Mouse (Mus musculus) heart, adult 9 months (tissue): ENCODE data around the gene Tex37.

Experiments
- DNase-seq, 2 experiments: peaks; one replicate each; pipeline ENCODE4 v3.0.0; 2022; ENCODE audit warnings: low spot score in 2 of 2

Gene Tex37

GRCm38 (mm10) chr6:70887993-70888392, 30.7 kb downstream of the Tex37 start:
- no peak for DNase-seq

GRCm38 (mm10) chr6:70880714-70881304, 37.9 kb downstream of the Tex37 start:
- DNase-seq: peak; percentile 47 to 81

DNA sequence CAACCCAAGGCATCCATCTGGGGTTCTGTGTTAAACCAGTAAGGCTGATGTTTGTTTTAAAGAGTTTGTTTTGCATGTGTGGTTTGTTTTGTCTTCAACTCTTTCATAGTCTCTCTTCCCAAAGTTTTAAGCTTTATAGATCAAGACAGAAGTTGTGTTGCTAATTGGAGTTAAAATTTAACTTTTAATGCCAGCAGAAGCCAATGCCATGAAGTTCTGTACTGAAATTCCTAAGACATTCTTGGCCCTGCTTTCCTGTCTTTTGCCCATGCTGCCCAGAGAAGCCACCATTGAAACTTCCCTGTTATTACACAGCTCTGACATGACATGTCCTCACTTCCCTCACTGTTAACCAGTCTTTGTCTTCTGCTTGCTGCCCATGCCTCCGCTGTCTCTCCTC, 43.7 kb downstream of the Tex37 start:
- no peak for DNase-seq

DNA sequence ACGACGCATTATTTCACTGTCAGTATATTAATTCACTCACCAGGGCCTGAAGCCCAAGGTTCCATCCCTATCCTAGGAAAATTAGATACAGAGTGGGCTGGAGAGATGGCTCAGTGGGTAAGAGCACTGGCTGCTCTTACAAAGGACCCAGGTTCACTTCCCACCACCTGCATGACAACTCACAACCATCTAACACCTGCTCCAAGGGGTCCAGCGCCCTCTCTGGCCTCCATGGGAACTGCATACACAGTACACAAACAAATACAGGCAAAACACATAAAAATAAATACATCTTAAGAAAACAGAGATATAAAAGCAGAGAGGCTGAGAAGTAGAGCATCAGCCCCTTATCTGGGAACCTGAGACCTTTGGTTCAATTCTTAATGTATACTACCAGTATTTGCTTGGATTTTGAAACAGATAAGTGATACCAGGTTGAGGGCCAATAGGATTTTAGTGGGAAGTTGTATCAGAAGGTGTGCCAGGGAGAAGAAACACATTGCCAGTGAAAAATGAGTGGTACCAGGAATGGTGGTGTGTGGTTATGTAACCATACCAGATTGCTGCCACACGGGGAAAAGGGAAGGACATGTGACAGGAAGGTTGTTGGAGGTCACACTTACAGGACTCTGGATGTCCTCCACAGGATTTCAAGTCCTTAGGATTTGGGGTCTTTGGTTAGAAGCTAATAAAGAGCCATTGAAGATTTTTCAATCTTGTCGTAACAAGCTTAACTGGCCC, 44.5 kb downstream of the Tex37 start:
- peak in 1 of 2 experiments; percentile 14 for DNase-seq

GRCm38 (mm10) chr6:70872570-70872969, 46.2 kb downstream of the Tex37 start:
- DNase-seq: no peak

DNA sequence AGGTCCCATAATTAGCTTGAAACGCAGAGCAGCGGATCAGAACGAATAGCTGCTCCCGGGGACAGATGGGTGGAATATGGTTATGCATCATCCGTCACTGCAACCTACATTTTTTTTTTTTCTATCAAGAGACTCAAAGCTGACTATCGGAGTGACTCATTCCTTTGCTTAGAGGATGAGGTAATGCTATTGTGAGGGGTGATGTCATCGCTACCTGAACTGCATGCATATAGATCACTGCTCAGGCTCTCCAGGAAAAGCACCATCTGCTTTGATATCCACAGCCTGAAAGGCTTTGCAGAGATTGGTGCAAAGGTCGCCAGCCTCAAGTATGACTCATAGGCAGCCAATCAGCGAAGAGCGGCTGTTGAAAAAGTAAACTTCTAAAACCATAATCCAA, 46.6 kb downstream of the Tex37 start:
- peak; percentile 15 to 21 for DNase-seq

DNA sequence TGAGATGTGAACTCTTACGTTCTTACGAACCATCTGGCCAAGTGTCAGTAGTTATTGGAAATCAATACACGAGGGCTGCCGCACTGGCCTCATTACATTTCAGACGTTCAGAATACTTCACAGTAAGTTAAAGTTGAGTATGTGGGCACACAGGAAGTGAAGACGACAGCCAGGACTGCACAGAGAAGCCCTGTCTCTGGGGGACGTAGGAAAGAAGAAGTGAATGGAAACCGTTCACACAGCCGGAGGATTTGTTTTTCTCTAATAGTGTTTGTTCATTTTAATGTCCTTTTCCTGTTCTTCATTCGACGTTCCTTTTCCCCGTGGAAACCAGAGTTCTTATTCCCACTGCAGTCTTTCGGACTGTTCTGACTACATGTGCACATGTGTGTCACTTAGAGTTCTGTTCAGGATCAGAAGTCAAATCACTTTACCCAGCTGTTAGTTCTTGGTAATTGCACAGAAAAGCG, 47.2 kb downstream of the Tex37 start:
- DNase-seq: no peak

- DNase-seq: no peak
Measured at GRCm38 (mm10) chr6:70867297-70867696, 51.4 kb downstream of the Tex37 start.

GRCm38 (mm10) chr6:70866761-70867160, 52.0 kb downstream of the Tex37 start:
- no peak for DNase-seq

DNA sequence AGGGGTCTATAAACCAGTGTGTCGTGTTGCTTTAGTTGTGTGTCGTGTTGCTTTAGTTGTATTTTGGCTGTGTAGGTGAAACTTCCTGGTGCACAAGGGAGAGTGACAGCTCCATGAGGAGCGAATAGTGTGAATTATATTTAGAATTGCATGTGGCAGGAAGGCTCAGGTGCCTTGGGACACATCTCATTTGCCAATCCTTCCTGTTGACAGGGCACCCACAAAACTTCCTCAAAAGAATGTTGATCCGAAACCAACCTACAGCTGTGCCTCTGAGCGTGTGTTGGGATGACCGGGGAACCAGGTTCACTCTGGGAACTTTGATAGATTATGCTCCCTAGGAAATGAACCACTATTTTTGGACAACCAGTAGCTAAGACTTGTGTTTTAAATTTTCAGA, 54.4 kb downstream of the Tex37 start:
- DNase-seq: no peak
